Mouse (Mus musculus) stomach, postnatal 0 days (tissue): ENCODE measurements around the gene Pgap3.

Source experiments
- CTCF ChIP-seq: IDR thresholded peaks from 2 replicates; pipeline ENCODE4 v1.5.1; 2016; ENCODE audit warnings: antibody characterized with exemption, low read depth, mild to moderate bottlenecking, moderate library complexity
- EP300 ChIP-seq: optimal IDR thresholded peaks from 2 replicates; pipeline ENCODE3; 2016; ENCODE audit warnings: antibody characterized with exemption

DNA sequence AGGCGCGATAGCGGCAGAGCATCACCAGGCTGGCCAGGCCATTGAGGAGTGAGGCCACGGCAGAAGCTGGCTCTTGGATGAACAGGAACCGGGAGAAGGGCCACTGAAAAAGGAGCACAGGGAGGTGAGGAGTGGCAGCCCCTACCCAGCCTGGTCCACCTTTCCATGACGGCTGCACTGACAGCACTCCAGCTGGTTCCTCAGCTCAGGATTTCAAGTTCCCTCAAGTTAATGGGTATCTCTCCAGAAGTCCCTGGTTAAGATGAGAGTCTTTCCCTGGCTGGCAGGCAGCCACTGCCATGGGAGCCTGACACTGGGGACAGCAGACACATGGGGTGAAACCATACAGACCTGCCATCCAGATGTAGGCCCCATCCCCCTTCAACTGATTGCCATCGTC is 2.3 kb downstream of the Pgap3 start:
- TF ChIP-seq CTCF (no peak), EP300 (no peak)
